Mouse (Mus musculus) neural tube, embryonic 14.5 days (tissue): ENCODE measurements around the gene Slf2. TPM values are rescaled to one million over a fixed set of nuclear protein-coding genes. Genes with fewer than 3 reads are reported as not detected.

Experiments
- ATAC-seq: fragments of 200-750 bp; cut with Nextera tagmentation; 2 replicates; pipeline ENCODE4 v1.8.0; 2017; ENCODE audit warnings: low read depth, mild to moderate bottlenecking, moderate TSS enrichment, moderate library complexity
- H3K27ac ChIP-seq: fragments of 300-500 bp; sonication (generic); 2 replicates; pipeline ENCODE4 v1.5.1; 2014; ENCODE audit warnings: low read depth, mild to moderate bottlenecking, control low read depth, low read length, moderate library complexity, mixed read lengths
- H3K27me3 ChIP-seq: fragments of 300-500 bp; sonication (generic); 2 replicates; pipeline ENCODE4 v1.6.1; 2014; ENCODE audit warnings: low read length; ENCODE audit not compliant: control insufficient read depth, insufficient read depth
- H3K36me3 ChIP-seq: fragments of 300-500 bp; sonication (generic); 2 replicates; pipeline ENCODE4 v1.6.1; 2014; ENCODE audit warnings: low read length, mixed read lengths; ENCODE audit not compliant: control insufficient read depth, insufficient read depth
- H3K4me1 ChIP-seq: fragments of 300-500 bp; sonication (generic); 2 replicates; pipeline ENCODE4 v1.6.1; 2014; ENCODE audit warnings: low read length; ENCODE audit not compliant: control insufficient read depth, insufficient read depth
- H3K4me2 ChIP-seq: fragments of 300-500 bp; sonication (generic); 2 replicates; pipeline ENCODE4 v1.6.1; 2014; ENCODE audit warnings: mild to moderate bottlenecking, low read depth, low read length, control low read depth
- H3K4me3 ChIP-seq: fragments of 300-500 bp; sonication (generic); 2 replicates; pipeline ENCODE4 v1.5.1; 2014; ENCODE audit warnings: low read depth, low read length, control low read depth, mixed read lengths
- H3K9ac ChIP-seq: fragments of 300-500 bp; sonication (generic); replicated peaks from 2 replicates; pipeline ENCODE4 v1.6.1; 2014; ENCODE audit warnings: low read depth, mild to moderate bottlenecking, control low read depth, low read length, mixed read lengths
- H3K9me3 ChIP-seq: fragments of 300-500 bp; sonication (generic); 2 replicates; pipeline ENCODE4 v1.6.1; 2016; ENCODE audit warnings: low read length; ENCODE audit not compliant: control insufficient read depth
- WGBS: fragments of 180-500 bp; shearing (Covaris S2); extraction: QIAGEN DNeasy Blood & Tissue Kit; methylation state at CpG from one replicate; pipeline ENCODE4 v1.1.7; 2014; 5-methylcytosine and 5-hydroxymethylcytosine counted together
- polyA plus RNA-seq: library from polyadenylated mRNA; unstranded; fragments of >200 nt; fragmentation: Nextera tagmentation; extraction: Ambion mirVana; gene quantifications from 2 replicates; pipeline ENCODE4 v1.2.1, GENCODE M21; 2014

Gene Slf2
- polyA plus RNA-seq, 1 experiment from 2014 or later = 41.5 TPM

DNA sequence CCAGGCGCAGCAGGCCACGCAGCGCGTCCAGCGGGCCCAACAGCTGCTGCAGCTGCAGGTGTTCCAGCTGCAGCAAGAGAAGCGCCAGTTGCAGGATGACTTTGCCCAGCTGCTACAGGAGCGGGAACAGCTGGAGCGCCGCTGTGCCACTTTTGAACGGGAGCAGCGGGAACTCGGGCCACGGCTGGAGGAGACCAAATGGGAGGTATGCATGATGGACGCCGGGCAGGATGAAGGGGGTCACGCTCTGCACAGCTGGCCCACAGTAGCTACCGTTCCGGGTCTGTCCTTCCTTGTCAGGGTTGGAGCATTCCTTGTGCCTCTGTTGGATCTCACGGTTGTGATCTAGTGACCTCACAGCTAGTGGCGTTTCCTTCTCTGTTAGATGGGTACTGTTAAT, 93.8 kb downstream of the Slf2 start:
- Histone ChIP-seq H3K4me3 (no peak overlapping the region), H3K27me3 (no peaks in the 10 kb centered on the region), H3K9me3 (no peaks in the 10 kb centered on the region), H3K4me2 (no peak overlapping the region), H3K4me1 (peaks cover 10% of the 10 kb centered on the region; the same call in 1 of the 2 replicates), H3K36me3 (peaks cover 35% of the 10 kb centered on the region), H3K27ac (no peak overlapping the region), H3K9ac (no peak overlapping the region)
- 87% methylated on average over 20 of the region's 20 CpGs for WGBS
- no peak for ATAC-seq

DNA sequence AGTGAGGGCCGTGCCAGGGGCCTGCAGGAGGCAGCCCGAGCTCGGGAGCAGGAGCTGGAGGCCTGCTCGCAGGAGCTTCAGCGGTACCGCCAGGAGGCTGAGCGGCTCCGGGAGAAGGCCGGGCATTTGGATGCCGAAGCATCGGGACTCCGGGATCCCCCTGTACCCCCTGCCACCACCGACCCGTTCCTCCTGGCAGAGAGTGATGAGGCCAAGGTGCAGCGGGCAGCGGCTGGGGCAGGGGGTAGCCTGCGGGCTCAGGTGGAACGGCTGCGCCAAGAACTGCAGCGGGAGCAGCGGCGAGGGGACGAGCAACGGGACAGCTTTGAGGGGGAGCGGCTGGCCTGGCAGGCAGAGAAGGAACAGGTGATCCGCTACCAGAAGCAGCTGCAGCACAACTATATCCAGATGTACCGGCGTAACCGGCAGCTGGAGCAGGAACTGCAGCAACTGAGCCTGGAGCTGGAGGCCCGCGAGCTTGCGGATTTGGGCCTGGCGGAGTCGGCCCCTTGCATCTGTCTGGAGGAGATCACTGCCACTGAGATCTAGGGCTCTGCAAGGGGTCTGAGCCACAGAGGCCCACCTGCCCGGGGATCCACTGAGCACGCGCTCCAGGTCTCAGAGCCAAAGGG, 95.1 kb downstream of the Slf2 start:
- WGBS = 93% methylated on average over 37 of the region's 37 CpGs
- H3K27me3 ChIP-seq = no peaks in the 10 kb centered on the region
- H3K4me2 ChIP-seq = no peak overlapping the region
- peaks cover 35% of the 10 kb centered on the region for H3K36me3 ChIP-seq
- ATAC-seq = no peak
- peaks cover 5% of the 10 kb centered on the region; the same call in 1 of the 2 replicates for H3K4me1 ChIP-seq
- no peak overlapping the region for H3K9ac ChIP-seq
- H3K27ac ChIP-seq = no peak overlapping the region
- no peak overlapping the region for H3K4me3 ChIP-seq
- no peaks in the 10 kb centered on the region for H3K9me3 ChIP-seq

DNA sequence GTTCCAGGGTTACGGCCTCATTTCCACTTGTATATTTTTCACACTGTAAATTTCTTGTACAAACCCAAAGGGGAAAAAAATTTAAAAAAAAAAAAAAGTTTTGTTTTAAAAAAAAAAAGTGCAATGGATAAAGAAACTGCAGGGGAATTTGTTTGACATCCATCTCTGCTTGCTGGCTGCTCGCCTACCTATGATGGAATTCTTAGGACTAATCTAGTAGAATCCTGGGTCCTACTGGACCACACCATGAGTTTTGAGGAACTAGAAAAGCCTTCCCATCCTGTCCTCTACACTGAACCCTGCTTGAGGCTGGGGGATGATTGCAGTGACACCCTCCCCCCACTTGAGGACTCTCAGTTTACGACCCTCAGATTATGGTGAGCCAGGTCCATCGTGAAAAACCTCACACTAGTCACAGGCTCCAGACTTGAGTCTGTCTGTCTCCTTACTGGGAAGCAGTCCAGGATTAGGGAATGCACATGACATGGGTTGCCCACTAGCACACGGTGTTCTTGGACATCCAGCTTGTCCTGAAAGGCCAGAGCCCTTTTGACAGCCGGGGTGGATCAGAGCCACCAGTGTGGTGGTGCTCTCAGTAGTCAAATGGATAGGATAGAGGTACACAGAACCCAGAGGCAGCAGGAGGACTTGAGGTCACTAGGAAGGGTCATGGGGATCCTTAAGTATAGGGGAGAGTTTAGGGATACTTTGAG, 96.2 kb downstream of the Slf2 start:
- no peak overlapping the region for H3K4me3 ChIP-seq
- no peak overlapping the region for H3K4me2 ChIP-seq
- H3K27ac ChIP-seq = no peak overlapping the region
- H3K4me1 ChIP-seq = peaks cover 6% of the 10 kb centered on the region; the same call in 1 of the 2 replicates
- WGBS = 71% methylated on average over 6 of the region's 6 CpGs
- ATAC-seq = no peak
- H3K9me3 ChIP-seq = no peaks in the 10 kb centered on the region
- H3K27me3 ChIP-seq = no peaks in the 10 kb centered on the region
- H3K36me3 ChIP-seq = peaks cover 35% of the 10 kb centered on the region
- no peak overlapping the region for H3K9ac ChIP-seq

GRCm38 (mm10) chr19:45027848-45028247, 96.9 kb downstream of the Slf2 start:
- Histone ChIP-seq H3K9ac (no peak overlapping the region), H3K27me3 (no peaks in the 10 kb centered on the region), H3K27ac (no peak overlapping the region), H3K9me3 (no peaks in the 10 kb centered on the region), H3K36me3 (peaks cover 35% of the 10 kb centered on the region), H3K4me3 (no peak overlapping the region), H3K4me2 (no peak overlapping the region), H3K4me1 (peaks cover 6% of the 10 kb centered on the region; the same call in 1 of the 2 replicates)
- ATAC-seq = no peak
- WGBS = 78% methylated on average over 6 of the region's 6 CpGs

DNA sequence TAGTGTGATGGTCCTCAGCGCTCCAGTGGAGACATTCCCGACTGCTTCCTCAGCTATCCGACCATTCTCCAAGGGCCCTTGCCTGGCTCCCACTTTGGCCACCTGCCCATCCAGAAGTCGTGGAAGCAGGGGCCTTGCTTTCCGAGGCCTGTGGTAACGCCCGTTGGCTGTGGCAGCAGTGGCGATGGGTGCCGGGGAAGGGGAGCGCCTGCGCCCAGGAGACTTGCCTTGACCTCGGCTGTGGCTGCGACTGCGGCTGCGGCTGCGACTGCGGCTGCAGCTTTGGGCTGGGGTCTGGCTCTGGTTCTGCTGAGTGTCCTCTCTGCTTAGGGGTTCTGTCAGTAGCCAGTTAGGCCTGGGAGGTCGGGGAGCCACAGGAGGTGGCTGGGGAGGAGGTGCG, 97.8 kb downstream of the Slf2 start:
- H3K27me3 ChIP-seq = no peaks in the 10 kb centered on the region
- peaks cover 6% of the 10 kb centered on the region; the same call in 1 of the 2 replicates for H3K4me1 ChIP-seq
- H3K4me2 ChIP-seq = no peak overlapping the region
- WGBS = 65% methylated on average over 19 of the region's 19 CpGs
- no peaks in the 10 kb centered on the region for H3K9me3 ChIP-seq
- no peak overlapping the region for H3K27ac ChIP-seq
- no peak overlapping the region for H3K9ac ChIP-seq
- H3K36me3 ChIP-seq = peaks cover 31% of the 10 kb centered on the region
- no peak for ATAC-seq
- no peak overlapping the region for H3K4me3 ChIP-seq

DNA sequence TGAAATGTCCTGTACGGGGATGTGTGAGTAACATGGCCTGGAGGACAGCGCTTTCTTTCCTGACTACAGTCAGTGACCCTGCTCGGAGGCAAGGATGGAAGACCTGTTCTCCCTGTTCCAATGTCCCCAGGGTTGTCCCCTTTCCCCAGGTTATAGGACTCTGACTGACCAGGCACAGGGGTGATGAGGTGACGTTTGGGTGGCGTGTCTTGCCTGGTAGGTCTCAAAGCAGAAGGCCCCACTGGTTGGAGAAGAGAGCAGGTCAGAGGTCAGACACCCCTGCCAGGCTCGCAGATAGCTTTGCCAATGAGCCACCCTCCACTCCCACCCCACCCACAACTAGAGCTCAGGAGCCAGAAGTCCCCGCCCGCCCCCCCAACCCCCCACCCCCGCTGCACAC, 98.6 kb downstream of the Slf2 start:
- Histone ChIP-seq H3K4me3 (no peak overlapping the region), H3K27ac (no peak overlapping the region), H3K4me2 (no peak overlapping the region), H3K9ac (no peak overlapping the region), H3K9me3 (no peaks in the 10 kb centered on the region), H3K27me3 (no peaks in the 10 kb centered on the region), H3K36me3 (peaks cover 28% of the 10 kb centered on the region), H3K4me1 (peaks cover 6% of the 10 kb centered on the region; the same call in 1 of the 2 replicates)
- ATAC-seq = no peak
- 68% methylated on average over 9 of the region's 9 CpGs for WGBS

DNA sequence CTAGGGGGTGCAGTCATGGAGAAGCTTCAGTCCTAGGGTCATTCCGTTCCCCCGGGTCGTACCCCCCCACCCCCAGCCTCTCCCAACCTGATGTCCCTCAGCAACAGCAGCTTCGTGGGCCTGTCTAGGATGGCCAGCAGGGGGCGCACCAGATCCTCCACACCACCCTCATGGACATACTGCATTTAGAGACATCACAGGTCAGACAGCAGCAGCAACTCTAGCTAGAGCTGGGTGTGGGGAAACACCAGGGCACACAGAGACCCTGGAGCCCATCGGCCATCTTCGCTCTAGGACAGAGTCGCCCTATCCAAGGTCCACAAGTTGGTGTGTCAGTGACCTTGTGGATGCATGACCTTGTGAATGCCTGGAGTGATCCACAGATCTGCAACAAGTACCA, 99.2 kb downstream of the Slf2 start:
- no peak overlapping the region for H3K27ac ChIP-seq
- H3K9ac ChIP-seq = no peak overlapping the region
- peaks cover 24% of the 10 kb centered on the region; the same call in 1 of the 2 replicates for H3K36me3 ChIP-seq
- H3K4me3 ChIP-seq = no peak overlapping the region
- no peaks in the 10 kb centered on the region for H3K27me3 ChIP-seq
- H3K9me3 ChIP-seq = no peaks in the 10 kb centered on the region
- WGBS = 41% methylated on average over 8 of the region's 8 CpGs
- no peak overlapping the region for H3K4me2 ChIP-seq
- ATAC-seq = peak; percentile 2; the same call in 1 of the 2 replicates
- H3K4me1 ChIP-seq = peaks cover 6% of the 10 kb centered on the region; the same call in 1 of the 2 replicates

DNA sequence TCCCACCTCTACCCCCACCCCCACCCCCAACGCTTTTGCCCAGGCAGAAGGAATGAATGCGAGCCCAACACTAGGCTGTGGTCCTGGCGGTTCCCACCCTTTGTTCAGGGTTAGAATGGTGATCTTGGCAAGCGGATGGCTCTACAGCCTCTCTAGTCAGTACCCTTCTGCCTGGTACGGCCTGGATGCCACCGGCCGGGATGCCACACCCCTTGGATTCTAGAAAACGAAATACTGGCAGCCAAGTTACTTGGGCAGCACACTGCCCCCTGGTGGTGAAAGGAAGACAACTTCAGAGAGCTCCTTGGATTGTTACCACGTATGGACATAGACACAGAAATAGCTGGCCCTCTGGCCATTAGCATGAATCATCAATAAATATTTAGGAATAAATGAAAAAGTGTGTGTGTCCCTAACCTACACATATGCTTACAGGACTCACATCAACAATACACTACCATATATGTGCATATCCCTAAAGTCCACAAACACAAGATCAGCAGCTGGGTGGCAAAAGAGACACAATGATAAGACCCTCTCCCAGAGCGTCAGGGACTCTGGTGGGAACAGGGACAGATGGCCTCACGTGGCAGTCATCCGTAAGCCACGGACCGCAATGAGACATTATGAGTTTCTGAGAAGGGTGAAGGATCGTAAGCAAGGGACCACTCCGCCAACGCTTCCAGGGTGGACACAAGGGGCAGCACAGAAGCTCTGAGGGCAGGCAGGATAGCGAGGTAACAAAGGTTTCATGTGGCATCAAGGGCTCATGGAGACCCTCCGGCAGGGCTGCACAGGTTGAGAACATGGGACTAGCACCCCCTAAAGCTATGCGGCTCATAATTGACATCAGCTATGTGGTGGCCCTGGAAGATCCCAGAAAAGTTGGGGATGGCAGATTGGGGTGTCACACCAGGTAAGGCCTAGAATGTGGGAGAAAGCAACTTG, 100.1 kb downstream of the Slf2 start:
- Histone ChIP-seq H3K36me3 (peaks cover 15% of the 10 kb centered on the region; the same call in 1 of the 2 replicates), H3K9ac (no peak overlapping the region)

More for the DNA sequence above, 100.1 kb downstream of the Slf2 start:
- no peaks in the 10 kb centered on the region for H3K27me3 ChIP-seq
- H3K4me3 ChIP-seq = no peak overlapping the region
- no peaks in the 10 kb centered on the region for H3K9me3 ChIP-seq
- no peak overlapping the region for H3K27ac ChIP-seq
- ATAC-seq = peak; percentile 26; the same call in 1 of the 2 replicates
- H3K4me1 ChIP-seq = peaks cover 6% of the 10 kb centered on the region; the same call in 1 of the 2 replicates
- WGBS = 34% methylated on average over 20 of the region's 20 CpGs
- peak overlapping the region; percentile 22; the same call in 1 of the 2 replicates for H3K4me2 ChIP-seq
